Mouse (Mus musculus) thymus, adult 18-20 months (tissue): Measurements from ENCODE around the gene Tgfb1.

Source experiments
- DNase-seq, 2 experiments: peaks; one replicate each; pipeline ENCODE4 v3.0.0; 2022; ENCODE audit warnings: mixed read lengths in 2 of 2

Gene Tgfb1

GRCm38 (mm10) chr7:25676085-25676781, 10.6 kb upstream of the Tgfb1 start:
- DNase-seq = no peak

- no peak for DNase-seq
Measured at GRCm38 (mm10) chr7:25677013-25677412, 9.8 kb upstream of the Tgfb1 start.

- no peak for DNase-seq
Measured at GRCm38 (mm10) chr7:25679971-25680370, 6.8 kb upstream of the Tgfb1 start.

- DNase-seq = peak; percentile 92 to 96
Measured at GRCm38 (mm10) chr7:25680514-25681258, 6.1 kb upstream of the Tgfb1 start, which contains the start of gene B9d2. Gene B9d2 (plus strand): TSS chr7:25680780.

GRCm38 (mm10) chr7:25681341-25682231, 5.2 kb upstream of the Tgfb1 start:
- DNase-seq = peak; percentile 55 to 73

- peak; percentile 46 to 73 for DNase-seq
Measured at GRCm38 (mm10) chr7:25683474-25684180, 3.2 kb upstream of the Tgfb1 start.

GRCm38 (mm10) chr7:25684659-25685058, 2.1 kb upstream of the Tgfb1 start:
- DNase-seq = no peak

- no peak for DNase-seq
Measured at GRCm38 (mm10) chr7:25685926-25686470, 804 bp upstream of the Tgfb1 start.

GRCm38 (mm10) chr7:25687811-25688401, 1.1 kb downstream of the Tgfb1 start:
- DNase-seq = peak; percentile 72 to 74

- DNase-seq = peak; percentile 73 to 80
Measured at GRCm38 (mm10) chr7:25688810-25689586, 2.2 kb downstream of the Tgfb1 start.

GRCm38 (mm10) chr7:25689603-25690021, 2.8 kb downstream of the Tgfb1 start:
- DNase-seq = no peak

- no peak for DNase-seq
Measured at GRCm38 (mm10) chr7:25690051-25690450, 3.2 kb downstream of the Tgfb1 start.

GRCm38 (mm10) chr7:25694104-25694503, 7.3 kb downstream of the Tgfb1 start:
- no peak for DNase-seq

GRCm38 (mm10) chr7:25699851-25700250, 13.0 kb downstream of the Tgfb1 start:
- DNase-seq = no peak

- no peak for DNase-seq
Measured at GRCm38 (mm10) chr7:25700732-25701131, 13.9 kb downstream of the Tgfb1 start.

GRCm38 (mm10) chr7:25702350-25702749, 15.5 kb downstream of the Tgfb1 start:
- DNase-seq = no peak

GRCm38 (mm10) chr7:25703793-25704494, 17.1 kb downstream of the Tgfb1 start:
- no peak for DNase-seq

GRCm38 (mm10) chr7:25704716-25705364, 18.0 kb downstream of the Tgfb1 start:
- DNase-seq = no peak

- DNase-seq = no peak
Measured at GRCm38 (mm10) chr7:25705801-25706251, 19.0 kb downstream of the Tgfb1 start.
